In genomic region chr5:69284359-69284758, GRCm38 (mm10) we compare ENCODE assay signal across 24 mouse cellular contexts. TPM values are rescaled to one million over a fixed set of nuclear protein-coding genes. Genes with fewer than 3 reads are reported as not detected.
DNase-seq lines count a peak whose midpoint lies in the region; ATAC-seq lines count a peak whose summit lies in the region.
"Had no signal": no experiment of that assay in that cellular context is flagged by ENCODE, and none has a peak within 500 bp of the region (broad histone marks: within the 10 kb centered on the region; RNA-seq: fewer than 3 reads in every experiment).

No protein-coding gene starts in this region.

- H3K36me3 ChIP-seq in hindbrain, embryonic 11.5 days (ENCODE audit: control insufficient read depth, insufficient read depth, low read length), result no peaks in the 10 kb centered on the region
- H3K36me3 ChIP-seq: embryonic facial prominence, embryonic 10.5 days; heart, embryonic 10.5 days; hindbrain, embryonic 13.5 days had no signal

- no peaks in the 10 kb centered on the region for H3K27me3 ChIP-seq in hindbrain, embryonic 11.5 days (ENCODE audit: control insufficient read depth, insufficient read depth, low read length)
- H3K27me3 ChIP-seq: forebrain, embryonic 13.5 days; hindbrain, embryonic 13.5 days had no signal

- H3K4me2 ChIP-seq in hindbrain, embryonic 11.5 days (replicated peaks; ENCODE audit: low read depth, low read length), result no peak overlapping the region
- H3K4me2 ChIP-seq: forebrain, embryonic 13.5 days; hindbrain, embryonic 13.5 days had no signal

- H3K9ac ChIP-seq in hindbrain, embryonic 11.5 days (ENCODE audit: low read depth, low read length), result no peak overlapping the region
- H3K9ac ChIP-seq: forebrain, embryonic 13.5 days; forebrain, postnatal 0 days; hindbrain, embryonic 13.5 days had no signal

- intact Hi-C loops in left cerebral cortex, postnatal 4 days (cut with DNase I), result no loop called here

- no peak overlapping the region for H3K27ac ChIP-seq in hindbrain, embryonic 11.5 days (ENCODE audit: low read depth, low read length)
- H3K27ac ChIP-seq: embryonic facial prominence, embryonic 10.5 days; forebrain, embryonic 13.5 days; heart, embryonic 10.5 days; hindbrain, embryonic 13.5 days; hindbrain, postnatal 0 days had no signal

- no peaks in the 10 kb centered on the region for H3K4me1 ChIP-seq in hindbrain, embryonic 11.5 days (replicated peaks; ENCODE audit: control insufficient read depth, insufficient read depth, low read length)
- H3K4me1 ChIP-seq: embryonic facial prominence, embryonic 10.5 days; forebrain, embryonic 13.5 days; heart, embryonic 10.5 days; hindbrain, embryonic 13.5 days had no signal

- peak; percentile 5 to 35 for DNase-seq in frontal cortex, adult 2 months (ENCODE audit: extremely low spot score in 1 of 2, low spot score in 1 of 2)
- no peak for DNase-seq in frontal cortex, postnatal 25 days (ENCODE audit: low spot score in 2 of 2)
- DNase-seq in left cerebral cortex, adult 9 months (ENCODE audit: low spot score in 2 of 2), result peak; percentile 11 to 26
- no peak for DNase-seq in left cerebral cortex, postnatal 4 days
- DNase-seq in right cerebral cortex, adult 2 months (ENCODE audit: low spot score in 2 of 2), result peak; percentile 9 to 14
- no peak for DNase-seq in right cerebral cortex, postnatal 4 days
- DNase-seq in hindbrain, embryonic 11.5 days (ENCODE audit: low spot score), result no peak
- DNase-seq: adrenal gland, postnatal 14 days; cerebellum, adult 18-20 months; cerebellum, postnatal 10 days; forebrain, postnatal 0 days; gastrocnemius, postnatal 36 days; heart, adult 11 months; heart, postnatal 10 days; heart, postnatal 4 days had no signal

- no peak overlapping the region for H3K4me3 ChIP-seq in hindbrain, embryonic 11.5 days (ENCODE audit: low read depth, low read length)
- H3K4me3 ChIP-seq: embryonic facial prominence, embryonic 10.5 days; forebrain, embryonic 13.5 days; heart, embryonic 10.5 days; hindbrain, embryonic 13.5 days had no signal

- H3K9me3 ChIP-seq in hindbrain, embryonic 11.5 days (ENCODE audit: control insufficient read depth, low read length), result no peaks in the 10 kb centered on the region
- H3K9me3 ChIP-seq: embryonic facial prominence, embryonic 10.5 days; forebrain, embryonic 13.5 days; heart, embryonic 10.5 days; hindbrain, embryonic 13.5 days had no signal

- 85% methylated on average over 6 of the region's 6 CpGs for WGBS in hindbrain, embryonic 11.5 days

- no peak for ATAC-seq in hindbrain, embryonic 11.5 days (ENCODE audit: low FRiP score)
- ATAC-seq: activated CD4-positive, CD25-positive, alpha-beta regulatory T cell, adult 4 months; forebrain, embryonic 13.5 days; forebrain, postnatal 0 days; hindbrain, postnatal 0 days had no signal

RNA-seq across cellular contexts. Expression of gene Kctd8, which starts 57.1 kb away (rescaled TPM):
- 5.3 and 5.5 TPM in 2 replicates for polyA plus RNA-seq in frontal cortex, adult 2 months (2012; rRNA removed)
- total RNA-seq in left cerebral cortex, postnatal 4 days (2021), result 1 to 10 TPM; 8.4 TPM
- polyA plus RNA-seq in hindbrain, embryonic 11.5 days (2014; fragmentation: Nextera tagmentation; extraction: Ambion mirVana), result 2.2 and 2.4 TPM in 2 replicates
- total RNA-seq: gastrocnemius, adult 8-10 months; gastrocnemius, postnatal 36 days; MEL had no signal
- polyA plus RNA-seq: activated CD4-positive, CD25-positive, alpha-beta regulatory T cell, adult 4 months; C2C12 had no signal

Comparison
In these comparisons a context has a peak if more than half of its experiments do, and no peak if none do; other contexts are left out.
1. DNase-seq: peak in frontal cortex, adult 2 months (2 of 2), left cerebral cortex, adult 9 months (2 of 2) and right cerebral cortex, adult 2 months (2 of 2); none in frontal cortex, postnatal 25 days (0 of 2), left cerebral cortex, postnatal 4 days (single experiment), right cerebral cortex, postnatal 4 days (single experiment) and hindbrain, embryonic 11.5 days (single experiment).